Mouse (Mus musculus): Measurements from ENCODE around the gene Zfhx2.

The Zfhx2 gene

DNA sequence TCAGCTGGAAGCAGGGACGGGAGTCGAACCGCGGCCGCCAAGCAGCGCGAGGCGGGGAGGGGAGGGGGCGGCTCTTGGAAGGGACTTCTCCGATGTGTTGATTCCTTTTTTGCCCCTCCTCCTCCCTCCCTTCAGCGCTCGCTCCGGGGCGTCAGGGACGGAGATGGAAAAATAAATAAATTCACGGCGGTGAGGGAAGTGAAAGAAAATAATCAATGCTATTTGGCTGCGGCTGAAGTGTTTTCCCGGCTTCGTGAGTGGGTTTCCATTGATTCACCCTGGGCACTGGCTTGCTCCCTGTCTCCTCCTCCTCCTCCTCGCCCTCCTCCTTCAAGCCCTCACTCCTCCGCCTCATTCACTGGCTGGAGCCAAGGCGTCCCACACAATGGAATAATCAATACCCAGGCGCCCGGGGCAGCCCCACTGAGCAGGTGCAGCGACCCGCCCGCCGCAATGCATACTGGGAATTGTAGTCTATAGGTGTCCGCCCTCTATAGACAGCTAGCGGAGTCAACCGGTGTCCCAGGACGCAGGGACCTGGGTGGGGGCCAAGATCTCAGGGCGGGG lies at the start of gene Zfhx2:
Gene Zfhx2 (minus strand): TSS at position 314 of the 567 bp plus-strand sequence.
- DNase-seq: peak; percentile 94

DNA sequence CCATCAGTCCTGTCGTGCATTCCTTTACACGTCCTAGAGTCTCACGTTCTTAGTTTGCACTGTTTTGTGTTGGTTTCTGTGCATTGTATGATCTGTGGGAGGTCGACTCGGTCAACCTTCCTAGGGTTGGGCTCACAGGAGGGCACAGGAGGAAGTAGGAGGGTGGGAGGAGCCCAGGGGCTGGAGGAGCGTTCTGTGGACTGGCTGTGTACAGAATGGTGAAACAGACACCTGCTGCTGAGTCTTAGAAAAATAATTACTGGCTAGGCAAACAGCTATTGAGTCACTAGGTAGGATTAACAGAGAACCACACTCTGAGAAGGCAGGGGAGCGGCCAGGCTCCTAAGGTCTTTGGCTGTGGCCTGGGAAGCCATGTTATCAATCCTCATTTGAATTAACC lies 47.2 kb upstream of the Zfhx2 start:
- DNase-seq: no peak

DNA sequence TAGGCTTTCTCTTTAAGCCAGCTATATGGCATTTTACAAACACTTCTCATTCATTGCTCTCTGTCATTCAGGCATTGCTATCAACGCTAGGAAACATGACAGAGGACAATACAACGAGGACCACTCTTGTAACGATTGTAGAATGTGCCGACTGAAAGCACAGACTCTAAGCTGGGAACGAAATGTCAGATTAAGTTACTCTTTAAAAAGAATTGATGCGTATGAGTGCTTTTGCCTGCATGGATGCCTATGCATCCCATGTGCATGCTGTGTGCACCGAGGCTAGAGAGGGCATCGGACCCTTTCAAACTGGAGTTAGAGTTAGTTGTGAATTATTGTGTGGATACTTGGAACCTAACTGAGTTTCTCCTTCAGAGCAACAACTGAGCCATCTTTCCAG lies 43.6 kb upstream of the Zfhx2 start:
- no peak for DNase-seq

DNA sequence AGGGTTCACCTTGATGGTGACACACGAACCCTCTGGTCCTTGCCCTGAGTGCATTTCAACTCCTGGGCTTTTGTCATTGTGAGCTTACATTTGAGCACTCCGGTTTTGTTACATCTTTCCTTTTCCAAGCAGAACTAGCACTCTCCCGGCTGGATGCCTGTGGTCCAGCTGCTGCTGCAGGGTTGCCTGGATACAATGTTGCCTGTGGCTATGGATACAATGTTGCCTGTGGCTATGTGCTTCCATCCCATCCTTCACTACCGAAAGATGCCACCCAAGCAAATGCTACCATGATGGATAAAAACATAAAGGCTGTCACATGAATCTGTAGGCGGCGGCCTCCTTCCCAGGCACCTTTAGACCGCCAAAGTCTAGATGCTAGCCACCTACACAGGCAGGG lies 34.4 kb upstream of the Zfhx2 start:
- no peak for DNase-seq

DNA sequence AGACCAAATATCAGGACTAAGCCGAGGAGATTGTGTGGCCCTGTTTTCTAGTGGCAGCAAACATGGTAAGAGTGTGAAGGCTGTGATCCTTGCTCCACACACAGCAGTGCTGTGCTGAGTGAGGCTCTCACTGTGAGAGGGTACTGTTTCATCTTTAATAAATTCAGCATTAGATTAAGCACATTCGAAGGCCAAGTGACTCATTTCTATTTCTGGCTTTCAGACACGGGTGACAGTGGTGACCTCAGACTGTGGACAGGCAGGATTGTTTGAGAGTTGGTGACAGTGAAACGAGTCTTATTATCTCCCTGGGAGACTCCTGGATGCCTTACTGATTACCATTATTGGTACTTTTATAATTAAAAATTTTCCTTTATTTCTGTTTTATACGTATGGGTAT lies 33.6 kb upstream of the Zfhx2 start:
- DNase-seq: no peak

DNA sequence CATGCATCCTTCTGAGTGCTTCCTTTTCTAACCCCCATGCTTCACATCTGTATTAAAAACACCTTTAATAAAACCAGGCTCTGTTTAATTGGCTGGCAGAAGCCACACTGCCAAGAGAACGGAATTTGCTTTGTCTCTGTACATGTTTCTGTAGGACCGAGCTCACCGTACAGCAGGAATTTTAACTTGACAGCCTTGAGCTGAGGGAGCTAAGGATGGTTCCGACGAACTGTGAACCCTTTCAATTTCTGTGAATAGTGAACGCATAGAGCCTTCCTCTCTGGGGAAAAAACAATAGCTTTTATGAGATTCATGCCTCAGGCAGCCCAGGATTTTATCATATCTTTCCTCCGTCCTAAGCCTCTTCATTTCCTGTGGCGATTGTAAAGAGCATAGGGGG lies 30.2 kb upstream of the Zfhx2 start:
- DNase-seq: no peak

DNA sequence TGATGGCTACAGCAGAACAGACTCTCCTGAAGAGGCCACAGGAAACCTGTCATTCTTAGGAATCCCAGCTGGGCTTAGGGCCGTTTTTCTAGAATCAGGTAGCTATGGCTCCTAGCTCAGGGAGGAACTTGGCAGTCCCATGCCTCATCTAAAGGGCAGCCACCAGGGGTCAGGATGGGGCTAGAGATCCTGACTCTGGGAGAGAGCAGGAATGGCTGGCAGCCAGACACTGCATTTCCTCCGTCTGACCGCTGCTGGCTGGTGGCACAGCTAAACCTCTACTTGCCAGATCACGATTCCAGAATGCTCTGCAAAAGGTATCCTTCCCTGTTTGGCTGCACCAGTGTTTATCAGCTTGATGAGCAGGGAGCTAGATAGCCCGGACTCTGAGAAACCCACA lies 29.8 kb upstream of the Zfhx2 start:
- DNase-seq: peak; percentile 71

DNA sequence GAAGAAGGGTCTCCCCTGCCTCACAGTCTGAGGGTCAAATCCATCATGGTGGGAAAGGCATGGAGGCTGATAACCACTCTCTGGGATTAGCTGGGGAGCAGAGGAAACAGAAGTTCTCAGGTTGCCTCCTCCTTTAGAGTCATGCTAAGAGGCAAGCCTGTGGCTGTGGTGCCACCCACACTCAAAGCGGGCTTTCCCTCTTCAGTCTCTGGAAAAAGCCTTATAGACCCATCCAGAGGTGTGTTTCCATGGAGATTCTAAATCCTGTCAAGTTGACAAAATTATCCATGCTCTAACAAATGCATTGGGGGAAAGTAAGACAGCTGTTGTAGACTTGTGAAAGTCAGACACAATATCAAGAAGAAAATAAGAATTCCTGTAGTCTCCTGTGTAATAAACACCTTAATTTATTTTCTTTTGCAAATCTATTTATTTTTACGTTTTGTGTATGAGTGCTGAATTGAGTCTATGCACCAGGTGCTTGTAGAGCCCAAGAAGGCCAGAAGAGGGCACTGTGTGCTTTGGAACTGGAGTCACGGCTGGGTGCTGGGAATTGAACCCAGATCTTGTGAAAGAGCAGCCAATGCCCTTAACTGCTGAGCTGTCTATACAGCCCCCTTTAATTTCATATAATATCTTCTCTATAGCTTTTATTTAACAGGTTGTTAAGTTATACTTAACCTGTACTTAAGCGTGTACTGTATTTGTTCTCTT lies 27.5 kb upstream of the Zfhx2 start:
- DNase-seq: no peak

DNA sequence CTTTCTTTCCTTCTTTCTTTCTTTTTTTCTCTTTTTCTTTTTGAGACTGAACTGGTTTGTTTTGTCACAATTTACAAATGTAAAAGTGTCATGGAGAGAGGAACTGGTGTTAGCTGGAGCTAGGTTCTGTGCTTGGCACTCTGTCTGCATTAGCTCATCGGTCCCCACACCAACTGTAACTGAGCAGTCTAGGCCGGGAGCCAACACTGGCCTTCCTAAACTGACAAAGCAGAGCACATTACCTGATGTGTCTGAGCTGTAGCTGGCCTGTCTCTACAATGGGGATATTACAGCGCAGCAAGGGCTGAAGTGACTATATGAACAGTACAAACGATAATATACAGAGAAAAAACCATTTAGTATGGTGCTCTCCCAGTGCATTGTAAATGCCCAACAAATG lies 26.7 kb upstream of the Zfhx2 start:
- DNase-seq: no peak

DNA sequence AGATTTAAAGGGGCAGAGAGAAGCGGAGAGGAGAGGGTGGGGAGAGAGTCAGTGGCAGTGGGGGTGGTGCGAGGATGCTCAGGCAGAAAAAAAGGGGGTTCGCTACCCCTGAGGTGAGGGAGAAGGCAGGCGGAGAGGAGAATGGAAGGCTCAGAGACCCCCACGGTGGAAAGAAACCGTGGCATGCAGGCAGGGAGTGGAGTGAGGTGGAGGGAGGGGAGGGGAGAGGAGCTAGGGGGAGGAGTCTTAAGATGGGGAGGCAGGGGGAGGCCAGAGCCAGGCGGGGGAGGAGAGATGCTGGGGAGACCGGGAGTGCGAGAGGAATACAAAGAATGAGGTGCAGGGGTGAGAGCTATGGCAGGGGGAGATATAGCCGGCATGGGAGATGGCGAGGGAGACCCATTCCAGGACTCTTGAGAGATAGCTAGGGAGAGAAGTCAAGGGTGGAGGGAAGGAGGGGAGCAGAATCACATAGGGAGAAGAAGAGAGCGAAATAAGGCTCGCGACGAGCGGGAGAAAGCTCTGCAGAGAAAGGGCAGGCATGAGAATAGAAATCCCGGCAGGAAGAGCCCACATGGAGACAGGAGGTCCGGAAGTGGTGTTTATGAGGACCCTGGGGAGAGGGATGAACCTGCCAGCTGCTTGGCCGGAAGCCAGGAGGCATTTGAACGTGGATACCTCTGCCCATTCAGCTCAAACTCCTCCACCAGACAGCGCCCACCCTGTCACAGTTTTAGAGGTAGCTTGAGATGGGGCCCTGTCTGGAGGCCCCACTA lies 24.5 kb upstream of the Zfhx2 start, which contains the start of gene Jph4:
Gene Jph4 (minus strand): TSS at position 511 of the 776 bp plus-strand sequence.
- DNase-seq: no peak

DNA sequence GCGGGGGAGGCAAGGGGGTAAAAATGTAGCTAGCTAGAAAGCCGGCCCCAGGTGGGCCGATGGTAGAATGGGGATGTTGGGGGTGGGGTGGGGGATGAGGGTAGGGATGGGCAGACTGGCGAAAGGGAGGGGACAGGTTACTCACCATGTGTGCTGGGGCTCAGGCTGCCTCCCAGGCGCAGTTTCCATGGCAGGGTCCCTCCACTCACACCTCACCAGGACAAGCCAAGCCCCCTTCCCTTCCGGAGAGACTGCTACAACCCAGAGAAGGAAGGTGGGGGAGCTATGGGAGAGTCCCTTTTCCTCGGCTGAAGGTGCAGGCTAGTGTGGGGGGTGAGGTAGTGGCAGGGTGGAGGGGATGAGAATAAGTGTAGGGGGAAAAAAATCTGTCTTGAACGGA lies 23.7 kb upstream of the Zfhx2 start:
- no peak for DNase-seq

DNA sequence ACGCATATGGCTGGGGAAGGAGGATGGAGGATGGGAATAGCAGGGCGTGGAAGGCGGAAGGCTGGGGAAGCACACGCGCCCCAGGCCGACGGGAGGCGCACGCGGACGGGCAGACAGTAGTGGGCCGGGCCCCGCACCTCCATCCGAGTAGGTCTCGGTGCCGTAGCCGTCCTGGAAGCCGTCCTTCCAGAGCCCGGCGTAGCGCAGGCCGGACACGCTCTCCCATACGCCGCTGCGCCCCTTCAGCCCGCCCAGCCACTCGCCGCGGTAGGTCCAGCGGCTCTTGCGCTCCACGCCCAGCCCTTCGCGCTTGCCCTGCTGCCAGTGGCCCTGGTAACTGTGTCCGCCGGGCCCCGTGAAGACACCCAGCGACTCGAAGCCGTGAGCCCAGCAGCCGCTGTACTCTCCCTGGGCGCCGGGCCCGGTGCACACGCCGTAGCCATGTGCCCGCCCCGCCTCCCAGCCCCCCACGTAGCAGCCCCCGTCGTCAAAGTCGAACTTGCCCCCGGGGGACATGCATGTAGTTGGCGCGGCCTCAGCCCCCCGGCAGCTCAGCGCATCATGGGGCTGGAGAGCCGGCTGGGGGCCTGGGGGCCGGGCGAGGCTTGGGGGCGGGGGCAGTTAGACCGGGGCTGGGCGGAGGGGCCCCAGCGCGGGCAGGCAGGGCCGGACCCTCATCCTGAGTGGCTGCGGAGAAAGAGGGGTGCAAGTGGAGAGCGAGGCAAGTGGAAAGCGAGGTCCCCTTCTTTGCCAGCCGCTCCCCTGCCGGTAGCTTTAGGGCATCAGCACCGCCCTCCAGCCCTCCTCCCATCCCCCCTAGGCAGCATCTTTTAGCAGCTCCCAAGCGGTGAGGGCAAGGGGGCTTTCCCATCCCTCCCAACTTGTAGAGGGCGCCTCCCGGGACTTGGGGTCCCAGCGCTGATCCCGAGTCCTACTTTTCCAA lies 22.9 kb upstream of the Zfhx2 start:
- DNase-seq: no peak

DNA sequence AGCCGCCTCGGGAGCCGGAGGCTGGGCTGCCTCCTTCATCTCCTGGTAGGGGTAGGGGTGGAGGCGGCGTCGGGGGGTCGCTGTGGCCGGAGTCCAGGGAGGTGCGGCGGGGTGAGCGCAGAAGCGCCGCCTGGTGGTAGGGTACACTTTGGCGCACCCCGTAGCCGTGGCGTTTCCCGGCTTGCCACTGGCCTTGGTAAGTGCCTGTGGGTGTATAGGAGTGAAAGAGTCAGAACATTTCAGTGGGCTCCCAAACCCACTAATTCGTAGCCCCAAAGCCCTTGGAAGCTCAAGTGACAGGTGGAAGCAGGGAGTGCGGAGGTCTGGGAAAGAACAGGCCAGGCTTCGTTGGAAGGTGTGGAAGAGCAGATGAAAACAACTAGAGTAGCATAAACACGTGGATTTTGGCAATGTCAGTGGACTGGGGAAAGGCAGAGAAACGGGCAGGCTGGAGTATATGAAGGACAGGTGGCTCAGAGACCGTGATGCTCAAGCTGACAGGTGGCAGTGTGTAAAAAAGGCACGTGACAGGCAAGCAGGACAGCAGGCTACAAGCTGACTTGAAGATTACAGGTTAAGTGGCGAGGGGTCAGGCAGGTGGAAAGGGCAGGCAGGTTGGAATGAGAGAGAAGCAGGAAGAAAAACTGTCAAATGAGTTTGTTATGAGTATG lies 22.0 kb upstream of the Zfhx2 start:
- no peak for DNase-seq

DNA sequence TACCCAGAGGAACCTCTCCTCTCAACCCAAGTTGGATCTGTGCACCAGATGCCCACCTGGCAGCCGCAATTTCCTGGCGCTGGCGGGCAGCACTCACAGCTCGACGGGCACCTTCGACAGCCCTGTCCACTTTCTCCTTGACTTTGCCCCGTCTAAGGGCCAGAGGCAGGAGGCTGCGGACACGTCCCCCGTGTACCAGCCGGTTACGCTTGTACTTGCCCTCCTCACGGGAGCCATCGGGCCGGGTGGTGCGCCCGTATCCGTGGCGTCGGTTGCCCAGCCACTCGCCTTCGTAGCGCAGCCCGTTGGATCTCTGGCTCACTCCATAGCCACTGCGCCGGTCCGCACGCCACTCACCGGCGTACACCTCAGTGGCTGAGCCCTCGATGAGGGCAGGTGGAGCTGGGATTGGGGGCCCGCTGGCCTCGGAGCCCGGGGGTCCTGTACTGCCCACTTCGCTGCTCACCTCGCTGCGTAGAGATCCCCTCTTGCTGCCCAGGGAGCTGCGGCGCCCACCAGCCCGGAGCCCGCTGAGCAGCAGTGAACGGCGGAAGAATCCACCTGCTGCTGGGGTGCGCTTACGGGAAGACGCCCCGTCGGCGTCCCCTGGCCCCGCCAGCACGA lies 21.3 kb upstream of the Zfhx2 start:
- no peak for DNase-seq

DNA sequence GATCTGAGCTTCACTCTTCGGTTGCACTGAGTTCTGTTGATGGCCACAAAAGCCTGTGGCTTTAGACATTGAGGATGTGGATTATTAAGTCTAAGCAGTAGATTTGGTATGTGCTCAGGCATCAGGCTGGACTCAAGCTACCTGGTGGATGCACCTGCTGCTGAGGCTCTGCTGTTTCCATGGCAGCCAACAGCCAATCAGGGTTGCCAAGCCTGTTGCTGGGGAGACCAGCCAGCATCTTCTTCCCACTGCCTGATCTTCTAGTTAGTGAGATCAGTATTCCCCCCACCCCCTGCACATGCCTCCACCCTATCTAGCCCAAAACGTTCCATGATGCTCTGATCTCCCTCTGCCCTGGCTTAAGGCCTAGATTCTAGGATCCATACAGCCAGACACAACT lies 19.6 kb upstream of the Zfhx2 start:
- no peak for DNase-seq

DNA sequence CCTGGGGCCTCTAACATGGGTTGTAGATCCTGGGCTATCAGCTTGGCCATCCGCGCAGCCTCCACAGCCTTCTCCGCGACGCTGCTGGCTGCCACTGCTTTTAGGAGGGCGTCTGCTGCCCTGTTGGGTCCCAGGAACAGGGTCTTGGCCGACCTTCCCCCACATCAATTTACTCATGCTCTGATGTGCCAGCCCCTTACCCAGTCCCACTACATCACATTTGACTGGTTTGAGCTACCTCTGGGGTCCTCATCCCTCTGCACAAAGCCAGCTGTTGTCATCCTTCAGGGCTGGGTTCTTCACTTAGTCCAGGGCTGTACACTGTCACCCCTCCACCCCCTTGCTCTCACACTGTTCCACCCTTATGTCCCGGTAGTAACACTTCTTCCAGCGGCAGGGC lies 18.0 kb upstream of the Zfhx2 start:
- no peak for DNase-seq

DNA sequence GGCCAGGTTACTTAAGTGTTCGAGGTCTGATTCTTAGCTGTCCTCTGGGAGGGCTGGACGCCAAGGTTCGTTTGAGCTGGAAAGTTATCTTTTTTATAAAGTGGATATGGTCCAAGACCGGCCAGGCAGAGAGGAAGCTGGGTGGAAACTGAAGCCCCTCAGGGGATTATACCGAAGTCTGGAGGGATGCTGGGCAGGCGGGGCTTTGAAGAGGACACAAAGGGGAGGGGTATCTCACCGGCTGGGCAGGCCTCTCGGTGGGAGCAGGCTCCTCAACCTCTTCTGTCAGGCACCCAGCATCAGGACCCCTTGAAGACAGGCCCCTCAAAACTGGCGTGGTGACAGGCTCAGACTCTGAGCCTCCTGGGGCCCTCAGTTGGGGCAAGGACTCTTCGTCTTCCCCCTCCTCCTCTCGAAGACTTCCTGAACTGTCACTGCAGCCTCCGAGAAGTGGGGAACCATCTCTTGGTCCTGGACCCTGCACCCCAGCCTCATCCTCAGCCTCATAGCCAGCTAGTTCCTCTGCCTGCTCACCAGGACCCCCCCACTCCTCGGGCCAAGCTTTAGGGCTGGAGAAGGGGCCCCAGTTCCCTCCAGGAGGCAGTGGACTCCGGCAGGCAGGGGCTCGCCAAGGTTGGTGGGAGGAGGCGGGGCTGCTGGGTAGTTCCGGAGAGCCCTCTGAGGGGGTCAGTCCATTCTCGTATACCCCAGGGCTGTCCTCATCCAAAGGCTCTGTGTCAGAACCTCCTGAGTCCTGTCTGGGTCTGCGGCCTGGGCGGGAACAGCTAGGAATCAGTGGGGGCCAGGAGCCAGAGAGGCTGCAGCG lies 17.1 kb upstream of the Zfhx2 start:
- no peak for DNase-seq

DNA sequence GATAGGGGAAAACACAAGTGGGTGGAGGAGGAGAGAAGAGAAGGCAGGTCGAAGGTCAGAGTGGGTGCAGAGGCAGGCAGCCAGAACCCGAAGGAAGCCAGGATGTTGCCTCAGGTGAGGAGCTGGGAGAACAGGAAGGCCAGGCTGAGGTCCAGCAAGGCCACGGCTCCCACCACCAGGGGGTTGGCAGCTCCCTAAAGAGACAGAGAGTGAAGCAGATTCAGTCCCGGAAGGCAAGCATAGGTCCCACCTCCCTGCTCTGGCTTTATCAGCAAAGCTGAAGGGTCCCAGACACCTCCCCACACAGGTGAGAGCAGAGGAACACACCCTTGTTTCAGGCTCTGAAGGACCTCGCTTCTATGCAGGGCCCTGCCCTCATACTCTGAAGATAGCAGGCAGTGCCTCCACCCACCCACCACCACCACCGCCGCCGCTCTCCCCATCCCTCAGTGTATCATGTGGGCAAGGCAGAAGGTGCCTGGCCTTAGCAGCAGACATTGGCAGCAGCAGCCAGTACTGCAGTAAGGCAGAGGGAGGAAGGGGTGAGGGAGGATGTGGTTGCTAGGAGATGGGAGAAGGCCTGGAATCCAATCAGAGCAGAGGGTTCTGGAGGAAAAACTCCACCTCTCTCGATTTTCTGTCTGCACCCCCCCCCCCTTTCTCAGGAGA lies 16.2 kb upstream of the Zfhx2 start:
- DNase-seq: no peak

DNA sequence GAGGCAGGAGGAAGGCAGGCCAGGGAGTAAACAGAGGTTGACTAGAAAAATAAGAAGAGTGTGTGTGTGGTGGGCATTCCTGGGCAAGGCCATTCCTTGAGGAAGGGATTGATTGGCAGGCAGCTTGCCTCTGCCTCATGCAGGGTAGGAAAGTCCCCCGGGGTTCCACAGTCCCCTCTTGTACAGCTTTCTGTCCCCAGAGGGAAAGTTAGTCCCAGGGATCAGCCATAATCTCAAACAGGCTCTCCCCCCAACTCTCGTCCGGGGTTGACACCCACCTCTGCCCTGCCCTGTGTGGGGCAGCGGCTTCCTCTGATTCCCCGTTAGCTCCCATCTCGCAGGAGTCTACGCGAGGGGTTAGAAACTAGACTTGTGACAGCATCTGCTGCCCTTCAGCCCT lies 14.9 kb upstream of the Zfhx2 start:
- DNase-seq: no peak
